Mouse (Mus musculus) liver, postnatal 0 days (tissue): ENCODE data around the gene Gm7075.

ENCODE experiments used
- CTCF ChIP-seq: sonication (generic); IDR thresholded peaks from 2 replicates; pipeline ENCODE4 v1.5.1; 2016; ENCODE audit warnings: antibody characterized with exemption, low read depth
- EP300 ChIP-seq: IDR thresholded peaks from 2 replicates; pipeline ENCODE4 v1.6.1; 2016; ENCODE audit warnings: antibody characterized with exemption, low read depth, mild to moderate bottlenecking

DNA sequence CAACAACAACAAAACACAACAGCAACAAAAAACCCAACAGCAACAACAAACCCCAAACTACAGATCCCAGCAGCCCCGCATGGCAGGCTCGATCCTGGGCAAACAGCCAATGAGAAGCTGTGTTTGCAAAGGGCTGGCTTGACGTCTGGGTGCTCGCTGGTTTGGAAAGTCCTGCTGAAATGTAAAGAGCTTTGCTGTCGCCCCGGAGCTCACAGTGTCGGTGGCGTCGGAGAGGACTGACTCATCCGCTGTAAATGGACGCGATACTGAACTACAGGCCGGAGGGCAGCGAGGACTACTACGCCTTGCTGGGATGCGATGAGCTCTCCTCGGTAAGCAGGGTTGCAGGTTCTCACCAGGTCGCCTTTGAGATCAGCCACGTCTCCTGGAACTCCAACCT is 35.1 kb downstream of the Gm7075 start:
- TF ChIP-seq CTCF (no peak), EP300 (no peak)
